Mouse (Mus musculus): ENCODE results near the gene Diras2.

The Diras2 gene

DNA sequence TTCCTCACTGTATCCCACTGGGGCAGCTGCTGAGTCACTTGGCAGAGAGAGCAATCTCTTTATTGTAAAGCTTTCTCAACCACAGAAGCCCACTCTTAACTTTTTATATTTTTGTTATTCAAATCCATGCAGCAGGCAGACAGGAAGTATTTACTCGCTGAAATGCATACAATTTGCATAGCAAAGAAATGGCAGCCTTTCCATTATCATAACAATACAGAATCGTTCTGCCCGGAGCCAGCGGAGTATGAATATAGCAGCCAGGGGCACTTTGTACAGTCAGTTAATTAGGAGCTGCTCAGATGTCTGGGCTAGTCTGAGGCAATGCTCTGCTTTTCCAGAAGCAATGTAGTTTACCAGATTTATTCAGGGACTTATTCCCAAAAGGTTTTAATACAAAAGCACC, 31.1 kb upstream of the Diras2 start:
- ChIA-PET CTCF (interaction anchor here in 3 of 4 experiments (0.6 to 1.8 kb wide), 8 partner anchors 23 to 811 kb away, joined by 3 to 6 read pairs (median 4); no protein-coding TSS in a partner anchor), POLR2A (interaction anchor here (0.7 to 2.6 kb wide), 21 partner anchors 8 to 714 kb away, joined by 3 to 11 read pairs (median 5); partner anchors contain the start of genes Diras2 (in 2 of the 4) and Syk (in 2 of the 4))

DNA sequence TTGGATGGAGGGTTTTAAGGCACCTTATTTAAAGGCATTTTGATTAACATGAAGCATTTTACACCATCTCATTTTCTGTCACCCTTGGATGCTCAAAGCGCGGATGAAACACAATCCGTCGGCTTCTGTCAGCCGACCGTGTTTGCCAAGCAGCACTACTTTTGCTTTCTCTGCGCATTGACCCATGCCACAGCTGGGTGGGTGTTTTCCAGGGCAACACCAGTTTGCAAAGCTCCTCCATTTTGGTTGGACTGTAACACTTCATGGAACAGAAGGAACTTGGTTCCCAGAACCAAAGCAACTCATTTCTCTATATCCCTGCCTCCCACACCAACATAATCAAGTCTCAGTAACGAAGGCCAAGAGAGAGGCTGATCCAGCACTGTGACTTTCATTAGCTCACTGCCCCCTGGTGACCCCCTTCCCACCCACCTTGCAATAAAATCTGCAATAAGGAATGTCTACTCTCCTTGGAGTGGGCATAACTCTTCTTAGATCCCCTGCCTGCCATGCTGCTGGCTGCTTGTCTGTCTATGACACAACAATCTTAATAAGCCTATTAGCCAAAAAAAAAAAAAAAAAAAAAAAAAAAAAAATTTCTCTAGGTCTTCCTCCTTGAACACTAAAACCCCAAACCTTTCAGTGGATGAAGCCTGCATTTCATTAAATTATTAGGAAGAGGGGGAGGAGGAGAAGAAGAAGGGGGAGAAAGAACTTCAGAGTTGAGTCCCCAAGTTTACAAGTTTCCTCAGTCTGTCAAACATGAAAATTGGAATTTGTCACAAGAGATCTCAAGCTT, 30.5 kb upstream of the Diras2 start:
- CTCF ChIA-PET, result interaction anchor here in 3 of 4 experiments (0.6 to 1.8 kb wide), 9 partner anchors 22 to 812 kb away, joined by 3 to 6 read pairs (median 4); no protein-coding TSS in a partner anchor
- POLR2A ChIA-PET, result interaction anchor here (0.7 to 2.6 kb wide), 18 partner anchors 9 to 713 kb away, joined by 3 to 11 read pairs (median 5); partner anchors contain the start of genes Diras2 (in 2 of the 4) and Syk (in 2 of the 4)

DNA sequence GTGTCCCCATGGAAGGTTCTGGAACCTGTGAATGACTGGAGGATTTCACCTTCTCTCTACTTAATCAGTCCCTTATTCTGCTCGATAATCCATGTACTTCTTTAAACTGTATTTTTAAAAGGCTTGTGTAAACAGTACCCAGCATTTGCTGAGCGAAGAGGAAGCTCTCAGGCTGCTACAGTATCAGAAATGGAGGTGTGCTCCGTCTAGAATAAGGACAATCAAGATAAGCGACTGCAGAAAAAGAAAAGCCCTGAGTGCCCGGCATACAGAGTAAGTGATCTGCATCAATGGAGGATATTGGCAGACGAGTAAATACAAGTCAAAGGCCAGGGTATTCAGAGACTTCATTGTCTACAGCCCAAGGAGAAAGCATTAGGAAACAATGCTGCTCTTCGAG, 26.3 kb upstream of the Diras2 start:
- CTCF ChIA-PET, result no interaction called here
- POLR2A ChIA-PET, result no interaction called here

DNA sequence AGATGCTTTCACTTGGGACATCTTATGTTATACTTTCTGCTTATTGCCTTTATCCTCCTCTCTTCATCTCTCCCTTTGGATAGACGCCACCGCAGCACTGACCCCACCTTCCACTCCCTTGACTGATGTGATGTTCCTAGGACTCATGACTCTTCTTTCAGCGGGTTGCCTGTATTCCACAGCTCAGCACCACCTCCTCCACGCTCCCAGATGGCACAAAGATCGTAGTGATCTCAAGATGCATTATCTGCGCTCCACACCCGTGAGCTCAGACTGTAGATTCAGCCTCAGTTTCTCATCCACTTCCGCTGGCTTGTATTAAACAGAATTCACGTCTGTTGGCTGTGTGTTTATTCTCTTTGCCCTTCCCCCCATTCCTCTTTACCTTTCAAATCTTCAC, 23.6 kb upstream of the Diras2 start:
- ChIA-PET CTCF (interaction anchor here (0.5 to 1.3 kb wide), 5 partner anchors 24 to 936 kb away, joined by 3 to 5 read pairs (median 3); no protein-coding TSS in a partner anchor), POLR2A (interaction anchor here in 1 of 4 experiments (0.9 to 1.0 kb wide), 3 partner anchors 11 to 28 kb away, joined by 3 read pairs; partner anchors contain the start of gene Syk)

DNA sequence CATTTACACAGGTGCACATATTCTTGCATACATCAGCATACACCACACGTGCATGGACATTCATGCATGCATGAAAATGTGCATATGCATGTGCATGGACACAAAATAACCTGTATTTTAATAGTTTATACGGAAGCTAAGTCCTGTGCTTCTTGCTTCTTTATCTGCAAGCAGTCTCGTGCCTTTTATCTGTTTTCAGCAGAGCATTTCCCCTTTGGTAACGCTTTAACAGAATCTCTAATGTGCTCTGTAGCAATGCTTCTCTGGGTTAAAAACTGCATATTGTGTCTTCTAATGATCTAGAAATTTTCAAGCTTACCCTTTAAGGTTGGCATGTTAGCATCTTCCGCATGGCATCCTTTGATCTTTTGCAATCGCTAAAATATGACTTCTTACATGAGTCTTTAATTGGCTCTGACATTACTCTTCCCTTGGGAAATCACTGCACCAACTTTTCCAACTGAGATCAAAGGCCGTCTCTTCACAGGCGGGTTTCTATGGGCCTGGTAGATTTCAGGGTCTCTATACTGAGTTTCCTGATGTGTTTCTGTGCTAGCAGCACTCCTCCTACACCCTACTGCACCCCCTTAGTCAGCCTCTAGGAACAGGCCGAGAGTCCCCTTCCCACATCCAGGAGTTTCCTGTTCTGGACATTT, 21.9 kb upstream of the Diras2 start:
- POLR2A ChIA-PET, result interaction anchor here in 1 of 4 experiments (2.3 kb wide), 1 partner anchor 8 kb away, joined by 9 read pairs; no protein-coding TSS in a partner anchor
- CTCF ChIA-PET, result no interaction called here

DNA sequence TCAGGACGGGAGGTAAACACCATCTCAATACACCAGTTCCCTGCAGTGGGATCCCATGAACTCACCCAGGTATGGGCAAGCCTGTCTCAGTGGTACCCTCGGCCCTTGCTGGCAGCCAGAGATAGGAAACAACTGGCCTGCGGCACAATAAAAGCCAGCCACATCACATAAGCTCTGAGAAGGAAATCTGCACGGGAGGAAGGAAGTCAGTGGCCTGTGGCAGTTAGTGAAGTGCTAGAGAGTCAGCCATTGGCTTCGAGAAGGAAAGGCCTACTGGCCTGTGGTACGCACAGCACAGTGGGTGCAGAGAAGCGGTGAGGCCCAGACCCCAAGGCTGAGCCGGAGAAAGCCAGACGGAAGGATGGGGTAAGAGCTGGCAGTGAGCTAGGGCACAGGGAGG, 20.2 kb upstream of the Diras2 start:
- POLR2A ChIA-PET, result interaction anchor here in 1 of 4 experiments (1.0 to 2.3 kb wide), 4 partner anchors 10 to 30 kb away, joined by 3 to 9 read pairs (median 3); no protein-coding TSS in a partner anchor
- CTCF ChIA-PET, result interaction anchor here in 2 of 4 experiments (0.6 to 1.5 kb wide), 2 partner anchors 12 to 25 kb away, joined by 4 to 5 read pairs; no protein-coding TSS in a partner anchor

DNA sequence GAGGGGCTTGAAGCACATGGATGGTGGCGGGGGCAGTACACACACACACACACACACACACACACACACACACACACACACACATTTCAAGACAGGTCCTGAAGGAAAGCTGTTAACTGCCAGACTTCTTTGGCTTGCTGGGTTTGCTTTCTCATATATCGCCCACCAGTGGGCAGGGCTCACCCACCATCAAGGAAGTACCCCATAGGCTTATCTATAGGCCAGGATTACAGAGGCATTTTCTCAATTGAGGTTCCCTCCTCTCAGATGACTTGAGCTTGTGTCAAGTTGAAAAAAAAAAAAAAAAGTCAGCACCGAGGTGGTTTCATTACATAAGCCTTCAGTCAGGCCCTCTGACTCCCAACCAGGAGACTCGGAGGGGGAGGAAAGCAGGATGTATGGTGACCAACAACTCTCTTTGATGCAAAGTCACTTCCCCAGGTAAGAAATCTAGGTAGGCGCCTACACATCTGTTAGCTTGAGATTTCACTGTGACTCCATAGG, 19.7 kb upstream of the Diras2 start:
- CTCF ChIA-PET, result interaction anchor here in 2 of 4 experiments (0.6 to 1.5 kb wide), 2 partner anchors 12 to 24 kb away, joined by 4 to 5 read pairs; no protein-coding TSS in a partner anchor
- POLR2A ChIA-PET, result interaction anchor here in 3 of 4 experiments (0.6 to 2.3 kb wide), 5 partner anchors 11 to 1603 kb away, joined by 3 to 9 read pairs (median 3); no protein-coding TSS in a partner anchor

DNA sequence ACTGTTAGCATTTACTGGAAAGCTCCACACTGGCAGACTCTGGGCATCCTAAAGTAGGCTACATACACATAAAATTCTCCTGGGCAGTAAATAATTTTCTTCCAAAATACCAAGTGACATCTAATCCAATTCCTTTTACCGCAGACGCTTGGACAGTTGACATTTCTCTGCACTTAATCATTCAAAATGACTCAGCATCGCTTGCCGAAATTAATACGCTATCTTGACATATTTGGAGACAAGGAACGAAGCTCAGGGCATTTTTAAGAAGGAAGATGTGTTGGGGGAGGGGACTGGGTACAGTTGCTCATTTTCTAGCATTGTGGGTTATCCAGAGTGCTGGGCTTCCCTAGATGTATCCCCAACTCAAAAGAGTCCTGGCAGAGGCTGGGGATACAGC, 15.2 kb upstream of the Diras2 start:
- CTCF ChIA-PET, result interaction anchor here in 1 of 4 experiments (0.7 kb wide), 1 partner anchor 880 kb away, joined by 3 read pairs; no protein-coding TSS in a partner anchor
- POLR2A ChIA-PET, result no interaction called here

DNA sequence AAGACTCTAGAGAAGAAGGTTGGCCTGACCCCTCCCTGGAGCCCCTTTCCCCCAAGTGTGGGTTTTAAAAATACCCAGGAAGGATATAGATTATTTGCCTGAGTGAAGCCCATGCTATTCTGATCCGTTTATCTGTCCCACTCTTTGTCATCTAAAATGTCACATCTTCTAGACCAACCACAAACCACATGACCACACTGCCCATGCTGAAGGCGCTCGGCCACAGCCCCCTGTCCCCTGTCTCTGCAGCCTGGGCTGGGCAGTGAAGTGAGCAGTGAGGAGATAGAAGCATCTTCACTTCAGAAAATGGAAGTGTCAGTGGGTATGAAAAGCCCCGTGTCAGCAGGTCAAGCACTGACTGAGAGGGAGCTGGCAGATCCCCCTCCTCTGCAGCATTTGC, 11.6 kb upstream of the Diras2 start:
- POLR2A ChIA-PET, result no interaction called here
- CTCF ChIA-PET, result interaction anchor here in 1 of 4 experiments (0.6 kb wide), 1 partner anchor 48 kb away, joined by 3 read pairs; no protein-coding TSS in a partner anchor

DNA sequence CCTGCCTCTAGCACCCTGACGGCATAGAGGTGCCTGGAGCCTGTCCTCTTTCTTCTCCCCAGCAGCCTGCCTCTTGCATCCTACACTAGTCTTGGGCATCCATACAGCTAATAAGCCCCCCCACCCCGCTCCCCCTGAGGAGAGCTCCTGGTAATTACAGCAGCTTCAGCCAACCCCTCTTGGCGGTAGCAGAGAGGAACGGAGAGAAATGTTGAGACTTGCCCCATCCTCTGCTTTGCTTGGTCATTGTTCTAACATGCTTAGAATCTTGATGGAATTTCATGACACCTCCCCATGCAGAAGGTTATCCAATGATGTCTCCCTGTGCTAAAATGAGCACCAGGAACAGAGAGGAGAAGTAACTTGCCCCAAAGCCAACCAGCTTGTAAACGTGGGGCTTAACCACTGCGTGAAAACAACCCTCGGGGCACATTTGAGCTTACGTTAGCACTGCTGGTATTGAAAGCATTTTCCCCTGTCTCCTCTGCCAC, 11.0 kb upstream of the Diras2 start:
- POLR2A ChIA-PET, result interaction anchor here in 2 of 4 experiments (0.6 to 0.7 kb wide), 2 partner anchors 96 to 218 kb away, joined by 3 to 4 read pairs; no protein-coding TSS in a partner anchor
- CTCF ChIA-PET, result interaction anchor here in 2 of 4 experiments (0.6 to 1.8 kb wide), 4 partner anchors 47 to 289 kb away, joined by 3 to 7 read pairs (median 4); no protein-coding TSS in a partner anchor

DNA sequence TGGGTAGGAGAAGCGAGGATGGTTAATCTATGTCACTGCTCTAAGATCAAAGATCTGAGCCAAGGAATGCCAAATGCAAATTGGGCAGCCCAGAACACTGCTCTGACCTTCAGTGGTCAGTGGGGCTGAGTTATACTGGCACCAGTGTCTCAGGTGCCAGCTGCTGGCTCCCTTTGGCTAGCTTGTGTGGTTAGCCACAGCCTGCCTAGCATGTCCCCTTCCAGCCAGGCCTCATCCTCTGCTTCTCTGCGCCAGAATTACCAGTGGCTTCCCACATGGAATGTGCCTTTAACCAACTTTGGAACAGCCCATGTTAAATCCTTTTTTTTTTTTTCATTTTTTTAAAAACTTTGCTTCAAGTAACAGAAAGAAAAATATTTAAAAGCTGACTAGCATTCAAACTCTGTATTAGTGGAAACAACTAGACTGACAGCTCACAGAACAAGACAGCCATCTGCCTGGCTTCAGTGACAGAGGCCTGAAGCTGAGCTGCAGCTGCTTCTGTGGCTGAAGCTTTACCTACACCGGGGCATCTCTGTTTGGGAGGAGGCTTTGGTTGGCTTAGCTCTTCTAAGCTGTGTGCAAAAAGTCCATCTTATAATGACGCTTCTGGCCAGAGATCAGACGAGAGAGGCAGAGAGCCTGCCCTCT, 10.4 kb upstream of the Diras2 start:
- CTCF ChIA-PET, result interaction anchor here in 3 of 4 experiments (0.6 to 3.4 kb wide), 4 partner anchors 281 to 288 kb away, joined by 3 to 18 read pairs (median 6); no protein-coding TSS in a partner anchor
- POLR2A ChIA-PET, result interaction anchor here in 2 of 4 experiments (0.6 to 0.7 kb wide), 2 partner anchors 96 to 218 kb away, joined by 3 to 4 read pairs; no protein-coding TSS in a partner anchor

DNA sequence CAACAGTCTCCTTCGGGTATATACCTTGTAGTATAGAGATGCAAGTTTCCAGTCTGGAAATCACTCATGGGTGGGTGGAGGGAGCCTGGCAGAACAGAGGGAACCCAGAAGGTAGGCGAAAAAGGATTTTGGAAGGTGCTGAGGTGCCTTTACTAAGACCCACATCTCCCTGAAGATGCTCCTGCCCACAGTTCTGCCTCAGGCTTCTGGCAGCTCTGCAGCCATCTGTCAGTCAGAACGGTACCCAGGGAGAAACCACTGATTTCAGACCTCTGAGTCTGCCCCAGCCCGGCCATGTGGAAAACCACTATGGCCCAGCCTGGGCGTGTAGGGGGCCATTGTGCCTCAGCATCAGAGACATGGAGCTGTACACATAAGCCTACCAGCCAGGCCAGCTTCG, 8.4 kb upstream of the Diras2 start:
- CTCF ChIA-PET, result interaction anchor here (0.6 to 3.4 kb wide), 20 partner anchors 9 to 286 kb away, joined by 3 to 18 read pairs (median 6); partner anchors contain the start of gene Diras2 (in 2 of the 4)
- POLR2A ChIA-PET, result interaction anchor here in 2 of 4 experiments (0.5 to 1.0 kb wide), 3 partner anchors 9 to 23 kb away, joined by 3 to 5 read pairs (median 3); no protein-coding TSS in a partner anchor

DNA sequence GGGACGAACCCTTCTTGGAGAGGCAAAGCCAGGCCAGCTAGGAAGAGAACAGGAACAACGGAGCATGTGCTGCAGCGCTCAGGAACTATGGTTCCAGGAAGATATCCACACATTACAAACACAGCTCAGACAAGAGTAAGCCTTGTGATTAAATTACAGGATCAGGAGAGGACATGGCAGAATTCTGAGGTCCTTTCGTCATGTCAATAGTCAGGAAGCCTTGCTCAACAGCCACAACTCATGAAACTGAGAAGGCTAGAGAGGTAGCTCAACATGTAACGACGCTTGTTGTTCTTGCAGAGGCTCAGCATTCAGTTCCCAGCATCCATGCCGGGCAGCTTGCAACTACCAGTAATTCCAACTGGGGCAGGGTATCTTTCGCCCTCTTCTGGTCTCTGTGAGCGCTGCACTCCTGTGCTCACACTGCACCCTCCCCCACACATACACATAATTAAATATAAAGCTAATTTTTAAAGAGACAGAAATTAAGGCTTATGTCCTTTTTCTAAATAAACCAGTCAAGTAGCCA, 7.6 kb upstream of the Diras2 start:
- ChIA-PET CTCF (interaction anchor here (0.6 to 3.4 kb wide), 25 partner anchors 8 to 285 kb away, joined by 3 to 18 read pairs (median 4); partner anchors contain the start of gene Diras2 (in 2 of the 4)), POLR2A (interaction anchor here in 3 of 4 experiments (0.5 to 1.0 kb wide), 5 partner anchors 8 to 23 kb away, joined by 3 to 11 read pairs (median 3); no protein-coding TSS in a partner anchor)

DNA sequence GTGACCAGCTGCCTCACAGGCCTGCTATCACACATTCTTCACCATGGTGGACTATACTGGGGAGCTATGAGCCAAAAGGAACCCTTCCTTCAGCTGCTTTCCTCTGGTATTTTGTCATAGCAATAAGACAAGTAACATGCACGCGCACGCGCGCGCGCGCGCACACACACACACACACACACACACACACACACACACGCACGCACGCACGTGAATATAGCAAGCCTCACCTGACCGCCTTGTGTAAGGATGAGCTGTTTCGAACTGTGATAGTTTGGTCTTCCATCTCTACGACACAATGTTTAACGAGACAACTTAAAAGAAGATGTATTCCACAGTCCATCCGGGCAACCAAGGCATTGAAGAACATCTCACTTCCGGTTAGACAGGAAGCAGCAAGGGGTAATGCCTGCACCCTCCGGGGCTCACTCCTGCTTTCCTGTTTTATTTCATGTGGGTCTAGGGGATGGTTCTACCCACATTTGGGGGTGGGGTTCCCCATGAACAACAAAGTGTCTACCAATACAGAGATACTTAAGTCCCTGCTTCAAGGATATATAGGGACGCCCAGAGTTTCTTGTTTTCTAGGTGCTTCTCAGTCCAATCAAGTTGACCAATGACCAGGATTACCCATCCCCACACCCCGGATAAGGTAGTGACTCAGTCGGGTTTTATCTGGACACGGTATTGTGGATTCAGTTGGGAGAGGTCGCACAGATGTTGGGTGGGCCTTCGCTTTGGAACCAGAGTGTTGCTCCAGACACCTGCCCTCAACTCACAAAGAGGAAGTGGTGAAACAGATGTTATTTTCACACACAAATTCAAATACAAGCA, 6.9 kb upstream of the Diras2 start:
- POLR2A ChIA-PET, result interaction anchor here in 3 of 4 experiments (0.5 to 0.9 kb wide), 5 partner anchors 18 to 921 kb away, joined by 3 to 11 read pairs (median 3); no protein-coding TSS in a partner anchor
- CTCF ChIA-PET, result interaction anchor here (0.6 to 3.4 kb wide), 29 partner anchors 8 to 285 kb away, joined by 3 to 18 read pairs (median 5); partner anchors contain the start of gene Diras2 (in 2 of the 4)

DNA sequence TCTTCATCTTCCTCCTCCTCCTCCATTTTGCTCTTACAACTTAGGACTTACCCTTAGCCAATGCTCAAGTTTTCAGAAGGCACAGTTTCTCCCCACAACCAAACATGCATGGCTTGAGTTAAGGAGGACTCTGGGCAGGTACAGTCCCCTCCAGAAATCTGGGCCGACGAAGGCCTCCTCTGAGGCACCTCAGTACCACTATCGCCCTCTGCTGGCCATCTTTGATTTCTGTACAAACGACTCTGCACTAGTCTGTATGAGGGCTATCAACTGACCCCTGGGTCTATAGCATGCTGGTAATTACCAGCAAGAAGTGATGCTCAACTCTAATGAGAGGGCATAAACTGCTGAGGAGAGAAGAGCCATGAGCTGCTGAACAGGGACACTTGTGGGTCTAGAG, 4.5 kb upstream of the Diras2 start:
- CTCF ChIA-PET, result interaction anchor here (0.6 to 2.2 kb wide), 10 partner anchors 84 to 799 kb away, joined by 3 to 11 read pairs (median 4); no protein-coding TSS in a partner anchor

DNA sequence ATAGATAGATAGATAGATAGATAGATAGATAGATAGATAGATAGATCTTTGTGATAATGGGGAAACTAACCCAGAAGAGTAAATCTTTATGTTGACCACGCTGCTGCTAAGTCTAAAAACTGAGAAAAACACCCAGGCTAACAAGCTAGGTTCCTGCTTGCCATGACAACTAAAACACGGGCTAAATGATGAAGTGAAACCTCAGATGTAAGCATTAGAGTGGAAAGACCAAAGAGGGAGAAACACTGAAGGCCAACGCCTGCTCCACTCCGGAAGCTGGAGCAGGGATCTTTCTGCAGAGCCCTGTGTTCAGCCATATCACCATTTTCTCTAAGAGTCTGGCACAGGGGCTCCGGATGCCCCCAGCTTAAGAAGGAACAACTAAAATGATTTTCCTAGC, 2.6 kb upstream of the Diras2 start:
- ChIA-PET CTCF (interaction anchor here in 3 of 4 experiments (0.6 to 1.1 kb wide), 4 partner anchors 185 to 280 kb away, joined by 3 to 5 read pairs (median 4); no protein-coding TSS in a partner anchor), POLR2A (no interaction called here)

More for the DNA sequence above, 4.5 kb upstream of the Diras2 start:
- POLR2A ChIA-PET, result no interaction called here
